Mouse (Mus musculus) adrenal gland (tissue): ENCODE data around the gene Thumpd3.

ENCODE experiments used
- intact Hi-C: fragments of 180-260 bp; cut with DNase I; formaldehyde crosslinking; loops from one replicate; pipeline ENCODE4 v1.15.1; 2025
- long read RNA-seq, 2 experiments: library from polyadenylated mRNA; unstranded; transcript quantifications; one replicate each; pipeline ENCODE4 v2.0.0; 2020; ENCODE audit warnings: borderline replicate concordance in 1 of 2; ENCODE audit not compliant: insufficient replicate concordance in 1 of 2

The Thumpd3 gene
- long read RNA-seq, experiment 1, transcript Thumpd3-201 (10 exons, 2,163 nt) = major isoform, 41 of 57 reads
- long read RNA-seq, experiment 1, partial matches to known transcripts = 6 of 57 reads
- long read RNA-seq, experiment 1, other reads (novel, unspliced or antisense) = 10 of 57 reads
- long read RNA-seq, experiment 2, transcript Thumpd3-201 (10 exons, 2,163 nt) = major isoform, 38 of 54 reads
- long read RNA-seq, experiment 2, partial matches to known transcripts = 4 of 54 reads
- long read RNA-seq, experiment 2, other reads (novel, unspliced or antisense) = 8 of 54 reads

DNA sequence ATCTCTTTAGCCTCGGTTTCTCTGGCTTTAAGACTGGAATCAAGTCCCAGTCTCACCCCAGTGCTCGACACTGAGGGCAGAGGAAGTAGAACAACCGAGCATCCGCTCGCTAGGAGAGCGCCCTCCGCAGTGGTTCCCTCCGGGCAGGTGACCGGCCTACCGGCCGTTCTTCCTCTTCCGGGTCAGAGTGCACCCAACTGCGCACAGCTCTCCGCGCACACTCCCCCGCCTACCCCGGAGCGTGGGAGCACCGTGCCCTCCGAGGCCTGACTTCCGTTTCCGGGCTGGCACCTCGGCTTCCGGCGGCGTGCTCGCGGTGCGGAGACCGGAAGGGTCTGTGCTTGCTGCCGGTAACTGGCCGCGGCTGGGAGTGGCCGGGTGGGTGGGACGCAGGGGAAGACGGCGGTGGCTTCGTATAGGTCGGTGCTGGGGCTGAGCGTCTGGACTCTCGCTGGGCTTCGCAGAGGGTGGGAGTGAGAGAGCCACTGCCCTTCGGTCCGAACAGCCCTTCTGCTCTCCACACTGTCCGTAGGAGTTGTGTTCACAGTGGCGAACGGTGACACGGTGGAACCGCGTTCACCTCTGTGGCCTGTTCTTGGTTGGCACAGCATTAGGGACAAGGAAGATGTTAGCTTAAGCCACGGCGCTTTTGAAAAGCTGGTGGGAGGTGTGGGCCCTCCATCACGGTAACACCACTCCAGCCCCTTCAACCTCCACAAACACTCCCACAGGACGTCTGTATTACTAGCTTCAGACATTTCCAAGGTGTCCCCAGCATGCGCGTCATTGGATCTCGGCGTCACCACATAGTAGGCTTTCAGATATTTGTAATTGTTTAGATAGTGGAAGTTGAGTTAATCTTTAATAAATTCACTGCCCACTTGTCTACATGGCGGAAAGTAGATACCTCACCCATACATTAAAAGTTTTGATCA, at the start of gene Thumpd3:
TSS of gene Thumpd3 (plus strand) at position 185 of the 935 bp plus-strand sequence.
- intact Hi-C loops = loop anchor here (5.0 kb wide), 1 partner anchor 261 kb away; the partner anchor contains the start of gene Brpf1

GRCm38 (mm10) chr6:112999199-112999598, 46.8 kb upstream of the Thumpd3 start:
- intact Hi-C loops = no loop called here

GRCm38 (mm10) chr6:113000666-113001287, 45.2 kb upstream of the Thumpd3 start:
- intact Hi-C loops = loop anchor here (5.0 kb wide), 2 partner anchors 283 to 298 kb away; no protein-coding TSS in a partner anchor

DNA sequence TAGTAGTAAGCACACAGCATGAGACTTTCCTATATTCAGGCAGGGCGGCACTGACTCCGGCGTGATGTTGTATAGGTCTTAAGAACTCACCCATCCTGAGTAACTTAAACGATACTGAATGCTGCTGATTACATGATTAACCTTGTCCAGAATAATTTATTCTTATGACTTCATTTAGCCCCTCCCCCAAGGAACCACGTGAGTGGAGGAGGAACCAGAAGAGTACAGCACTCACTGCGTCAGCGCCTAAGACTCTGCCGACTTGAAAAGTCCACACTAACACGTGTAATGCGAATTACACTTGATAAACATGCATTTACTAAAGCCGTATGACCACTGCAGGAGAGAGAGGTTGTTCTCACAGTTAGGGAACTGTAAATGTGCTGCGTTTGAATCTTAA, 44.3 kb upstream of the Thumpd3 start:
- intact Hi-C loops = loop anchor here (5.0 kb wide), 2 partner anchors 284 to 299 kb away; no protein-coding TSS in a partner anchor

DNA sequence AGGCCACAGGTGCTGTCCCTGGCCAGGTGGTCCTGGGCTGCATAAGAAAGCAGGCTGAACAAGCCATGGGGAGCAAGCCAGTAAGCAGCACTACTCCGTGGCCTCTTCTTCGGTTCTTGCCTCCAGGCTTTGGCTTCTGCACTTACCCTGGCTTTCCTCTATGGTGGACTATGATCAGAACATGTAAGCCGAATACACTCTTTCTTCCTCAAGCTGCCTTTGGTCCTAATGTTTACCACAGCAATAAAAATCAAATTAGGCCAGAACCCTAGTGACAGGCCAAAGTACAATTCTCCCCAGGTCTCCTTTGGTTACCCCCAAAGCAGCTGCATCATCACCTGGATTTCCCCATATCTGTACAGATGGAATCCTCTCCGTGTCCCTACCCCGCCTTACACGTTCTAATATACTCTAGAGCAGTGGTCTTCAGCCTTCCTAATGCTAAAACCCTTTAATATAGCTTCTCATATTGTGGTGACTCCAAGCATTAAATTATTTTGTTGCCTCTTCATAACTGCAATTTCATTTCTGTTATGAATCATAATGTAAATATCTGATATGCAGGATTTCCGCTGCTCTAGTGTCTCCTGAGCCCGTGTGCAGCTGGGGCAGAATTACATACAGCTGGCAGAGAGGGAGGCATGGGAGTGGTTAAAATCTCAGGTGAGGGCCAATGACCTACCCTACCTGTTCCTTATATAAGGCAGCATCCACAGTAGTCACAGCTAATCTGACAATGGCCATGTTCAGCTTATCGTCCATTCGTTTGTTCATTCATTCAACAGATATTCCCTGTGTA, 42.5 kb upstream of the Thumpd3 start:
- intact Hi-C loops = loop anchor here (5.0 kb wide), 2 partner anchors 286 to 301 kb away; no protein-coding TSS in a partner anchor

GRCm38 (mm10) chr6:113006833-113007232, 39.2 kb upstream of the Thumpd3 start:
- intact Hi-C loops = no loop called here

GRCm38 (mm10) chr6:113011886-113012285, 34.1 kb upstream of the Thumpd3 start:
- intact Hi-C loops = no loop called here

GRCm38 (mm10) chr6:113012495-113012941, 33.5 kb upstream of the Thumpd3 start:
- intact Hi-C loops = no loop called here

DNA sequence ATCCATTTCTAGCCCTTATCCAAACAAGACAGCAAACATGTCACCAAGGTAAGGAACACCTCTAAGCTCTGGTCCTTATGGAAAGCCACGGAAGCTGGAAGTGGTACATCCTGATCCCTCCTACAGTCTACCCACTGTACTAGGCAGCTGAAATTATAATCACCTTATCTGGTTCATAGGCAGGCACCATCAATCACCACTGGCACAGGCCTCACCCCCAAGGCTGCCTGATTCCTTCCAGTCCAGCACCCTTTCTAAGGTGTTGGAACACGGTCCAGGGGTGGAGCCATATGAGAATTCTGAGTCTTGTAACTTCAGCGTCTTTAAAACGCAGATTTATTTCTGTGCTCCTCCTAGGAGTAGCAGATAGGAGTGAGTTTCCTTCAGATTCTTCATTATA, 32.5 kb upstream of the Thumpd3 start:
- intact Hi-C loops = no loop called here

DNA sequence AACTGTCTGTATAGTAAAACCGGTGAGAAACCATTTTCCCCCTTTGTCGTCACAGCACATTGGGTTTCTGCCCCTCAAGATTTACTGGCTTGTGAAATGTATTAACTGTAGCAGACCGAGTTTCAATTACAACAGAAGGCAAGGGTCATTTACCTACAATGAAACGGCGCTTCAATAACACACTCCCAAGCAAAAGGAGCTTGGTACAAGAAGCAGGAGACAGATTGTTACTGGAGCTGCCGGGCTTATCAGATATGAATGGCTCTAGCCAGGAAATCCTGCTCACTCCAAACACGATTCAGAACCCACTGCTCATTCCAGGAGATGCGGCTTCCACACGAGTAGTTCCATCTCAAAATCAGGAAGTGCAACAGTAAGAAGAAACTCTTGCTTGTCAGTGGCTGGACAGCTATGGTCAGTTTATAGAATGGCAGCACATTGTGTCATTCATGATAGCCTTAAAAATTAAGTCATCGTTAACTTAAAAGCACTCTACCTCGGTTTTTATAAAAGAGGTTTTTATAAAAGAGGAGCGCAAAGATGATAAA, 28.5 kb upstream of the Thumpd3 start:
- intact Hi-C loops = no loop called here

- intact Hi-C loops = no loop called here
Measured at GRCm38 (mm10) chr6:113018139-113018538, 27.9 kb upstream of the Thumpd3 start.

- intact Hi-C loops = no loop called here
Measured at GRCm38 (mm10) chr6:113024866-113025265, 21.2 kb upstream of the Thumpd3 start.

DNA sequence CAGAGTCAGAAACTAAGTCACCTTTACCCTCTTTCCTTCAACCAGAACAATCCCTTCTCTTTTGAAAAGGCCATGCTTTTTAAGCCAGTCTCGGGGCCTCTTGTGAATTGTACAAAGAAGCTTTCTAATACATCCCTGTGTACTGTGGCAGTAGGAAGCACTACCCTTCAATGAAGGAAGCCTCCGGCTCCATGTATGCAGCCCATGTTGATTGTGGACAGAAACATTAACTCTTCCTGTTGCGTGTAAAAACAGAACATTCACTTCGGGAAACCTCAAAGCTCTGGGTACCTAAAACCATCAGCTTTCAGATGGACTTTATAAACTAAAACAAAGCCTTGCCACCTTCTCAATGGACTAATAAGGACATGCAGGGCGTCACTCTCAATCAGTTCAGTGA, 20.3 kb upstream of the Thumpd3 start:
- intact Hi-C loops = no loop called here

DNA sequence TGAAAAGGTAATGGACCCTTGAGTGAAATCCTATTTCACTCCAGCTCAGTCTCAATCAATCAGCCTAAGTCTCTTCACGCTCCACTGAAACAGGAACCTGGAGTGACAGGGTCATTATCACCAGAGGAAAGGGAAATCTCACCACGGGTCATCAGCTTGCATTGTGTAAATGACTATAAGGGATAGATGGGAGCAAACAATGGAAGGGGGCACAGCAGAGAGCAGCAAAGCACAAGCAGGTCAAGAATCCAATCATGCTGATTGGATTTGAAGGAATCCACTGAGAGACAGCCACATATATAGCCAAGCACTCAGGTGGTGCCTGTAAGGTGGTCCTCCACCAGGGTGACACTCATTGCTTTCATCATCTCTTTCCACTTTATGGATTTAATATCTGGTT, 18.6 kb upstream of the Thumpd3 start:
- intact Hi-C loops = no loop called here

DNA sequence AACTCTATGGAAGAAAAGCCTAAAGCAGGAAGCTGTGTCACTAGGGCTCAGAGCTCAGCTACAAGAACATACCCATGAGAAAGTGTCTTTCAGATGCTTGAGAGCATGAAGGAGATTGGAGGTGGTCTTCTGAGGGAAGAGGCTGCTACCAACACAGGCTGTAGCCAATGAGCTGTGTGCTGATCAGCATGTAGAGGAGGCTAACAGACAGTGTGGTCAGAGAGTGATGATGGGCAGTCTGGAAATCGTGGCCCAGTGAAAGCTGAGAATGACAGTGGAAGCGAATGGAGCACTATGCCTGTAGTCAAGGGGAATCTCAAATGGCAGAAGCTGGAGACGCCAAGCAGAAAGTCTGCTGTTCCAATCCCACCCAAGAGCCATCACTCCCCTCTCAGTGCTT, 17.0 kb upstream of the Thumpd3 start:
- intact Hi-C loops = no loop called here

DNA sequence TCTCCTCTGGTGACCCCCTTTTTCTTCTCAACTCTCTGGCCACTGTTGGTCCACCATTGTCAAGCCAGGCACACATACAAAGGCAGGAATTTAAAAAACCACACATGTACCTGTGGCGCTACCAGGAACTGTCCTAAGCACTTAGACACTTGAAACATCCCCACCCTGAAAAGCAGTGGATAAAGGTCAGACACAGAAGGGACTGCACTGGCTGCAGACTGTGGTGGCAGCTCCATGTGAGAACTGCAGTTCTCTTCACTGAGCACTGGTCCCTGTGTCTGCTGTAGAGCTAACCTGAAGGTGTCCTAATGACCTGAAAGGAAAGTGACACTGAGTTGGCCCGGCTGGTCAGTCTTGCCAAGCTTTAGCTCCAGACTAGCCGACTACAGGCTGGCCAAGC, 15.5 kb upstream of the Thumpd3 start:
- intact Hi-C loops = no loop called here

DNA sequence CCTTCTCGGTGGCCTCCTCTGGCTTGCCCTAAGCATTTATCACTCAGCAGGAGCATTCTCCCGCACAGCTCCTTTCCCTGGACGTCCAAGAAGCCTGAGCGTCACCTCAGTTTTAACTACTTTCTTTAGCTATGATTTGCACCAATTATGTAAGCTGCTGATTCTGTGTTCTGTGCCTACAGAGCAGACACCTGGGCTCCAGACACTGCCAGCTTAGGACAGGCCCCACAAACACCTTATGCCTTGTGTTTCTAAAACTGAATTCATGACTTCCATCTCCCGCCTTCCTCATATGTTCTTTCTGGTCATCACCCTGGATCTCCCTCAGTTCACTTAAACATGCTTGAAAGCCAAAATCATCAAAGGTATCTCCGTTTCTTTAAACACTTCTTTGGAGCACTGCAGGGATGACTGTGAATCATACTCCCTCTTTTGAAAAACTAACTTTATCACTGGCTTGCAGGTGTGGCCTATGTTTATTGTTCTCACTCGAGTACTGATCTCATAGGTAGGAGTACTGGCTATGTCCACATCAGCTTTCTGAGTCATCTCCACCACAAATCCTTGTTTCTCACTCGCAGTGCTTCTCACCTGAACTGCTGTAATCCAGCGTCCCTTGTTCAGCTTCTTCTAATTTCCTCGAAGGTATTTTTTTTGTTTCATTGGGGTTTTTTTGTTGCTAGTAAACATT, 14.9 kb upstream of the Thumpd3 start:
- intact Hi-C loops = no loop called here

- intact Hi-C loops = no loop called here
Measured at GRCm38 (mm10) chr6:113032121-113032520, 13.9 kb upstream of the Thumpd3 start.

DNA sequence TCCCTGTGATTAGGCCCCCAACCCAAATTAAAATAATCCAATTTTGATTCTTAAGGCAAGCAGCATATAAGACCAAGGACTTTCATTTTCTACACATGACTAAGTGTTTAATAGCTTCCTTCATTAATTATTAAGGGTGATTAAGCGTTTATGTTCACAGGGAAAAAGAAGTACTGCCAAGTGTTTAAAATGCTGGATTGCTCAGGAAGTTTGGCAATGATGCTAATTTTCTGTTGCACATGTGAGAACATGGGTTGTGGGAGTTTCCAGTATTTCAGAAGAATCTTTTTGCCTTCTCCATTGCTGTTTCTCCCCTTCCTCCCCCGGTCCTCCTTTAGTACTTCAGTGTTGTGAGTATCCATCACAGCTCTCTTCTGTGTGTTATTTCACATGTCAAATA, 12.8 kb upstream of the Thumpd3 start:
- intact Hi-C loops = no loop called here

- intact Hi-C loops = no loop called here
Measured at GRCm38 (mm10) chr6:113034466-113034865, 11.6 kb upstream of the Thumpd3 start.
